Mouse (Mus musculus) left cerebral cortex, adult 2 months (tissue): Measurements from ENCODE around the gene Rnf220. TPM values are rescaled to one million over a fixed set of nuclear protein-coding genes. Genes with fewer than 3 reads are reported as not detected.

ENCODE experiments used
- DNase-seq, 2 experiments: peaks; one replicate each; pipeline ENCODE4 v3.0.0; 2021 to 2022; ENCODE audit warnings: low spot score in 2 of 2, mixed read lengths in 1 of 2; ENCODE audit errors: extremely low spot score in 1 of 2
- H3K27ac ChIP-seq: fragments of 200-600 bp; 2 replicates; pipeline ENCODE4 v1.8.1; 2022
- H3K4me3 ChIP-seq: fragments of 200-600 bp; 2 replicates; pipeline ENCODE4 v1.8.1; 2022
- CTCF ChIP-seq: fragments of 200-600 bp; IDR thresholded peaks from 2 replicates; pipeline ENCODE4 v1.8.1; 2022; ENCODE audit warnings: antibody characterized with exemption, mild to moderate bottlenecking, moderate library complexity
- intact Hi-C: fragments of 180-260 bp; cut with DNase I; formaldehyde crosslinking; loops from one replicate; pipeline ENCODE4 v1.15.1; 2025
- total RNA-seq, 2 experiments: library from RNA; stranded (reverse); gene quantifications; 2 replicates each; pipeline ENCODE4 v1.2.3; 2021

Gene Rnf220
- total RNA-seq, 2 experiments from 2014 or later: 192 to 199 TPM

DNA sequence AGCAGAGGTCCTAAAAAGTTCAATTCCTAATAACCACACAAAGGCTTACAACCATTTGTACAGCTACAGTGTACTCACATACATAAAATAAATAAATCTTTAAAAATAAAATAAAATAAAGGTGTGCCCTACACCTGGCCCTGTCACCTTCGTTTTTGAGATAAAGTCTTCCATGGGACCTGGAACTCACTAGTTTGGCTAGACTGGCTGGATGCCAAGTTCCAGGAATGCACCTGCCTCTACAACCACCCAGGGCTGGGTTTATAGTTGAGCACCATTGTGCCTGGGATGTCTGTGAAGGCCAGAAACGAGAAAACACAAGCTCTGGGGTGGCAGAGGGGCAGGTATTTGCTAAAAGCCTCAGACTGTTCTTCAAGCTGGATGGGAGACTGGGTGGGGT is 257.7 kb downstream of the Rnf220 start:
- TF ChIP-seq CTCF: no peak
- H3K4me3 ChIP-seq: no peak overlapping the region
- intact Hi-C loops: no loop called here
- H3K27ac ChIP-seq: no peak overlapping the region
- no peak for DNase-seq

DNA sequence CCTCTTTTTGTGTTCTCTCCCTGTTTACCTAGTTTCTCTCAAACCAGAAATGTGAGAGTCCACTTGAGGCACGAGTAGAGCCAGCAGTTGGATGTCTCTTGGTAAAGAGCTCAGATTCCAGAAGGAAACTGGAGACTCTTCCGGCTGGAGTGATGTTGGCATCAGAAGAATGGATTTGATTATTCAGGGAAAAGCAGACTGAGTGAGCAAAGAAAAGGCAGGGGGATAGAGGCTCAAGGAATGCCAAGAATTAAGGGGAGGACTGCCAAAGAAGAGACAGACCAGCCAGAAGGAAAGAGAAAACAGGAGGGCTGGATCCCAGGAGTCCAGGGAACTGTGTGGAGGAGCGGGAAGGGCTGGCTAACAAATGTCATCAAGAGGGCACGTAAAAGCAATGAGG is 261.0 kb downstream of the Rnf220 start:
- TF ChIP-seq CTCF: no peak
- H3K27ac ChIP-seq: no peak overlapping the region
- intact Hi-C loops: no loop called here
- H3K4me3 ChIP-seq: no peak overlapping the region
- no peak for DNase-seq

DNA sequence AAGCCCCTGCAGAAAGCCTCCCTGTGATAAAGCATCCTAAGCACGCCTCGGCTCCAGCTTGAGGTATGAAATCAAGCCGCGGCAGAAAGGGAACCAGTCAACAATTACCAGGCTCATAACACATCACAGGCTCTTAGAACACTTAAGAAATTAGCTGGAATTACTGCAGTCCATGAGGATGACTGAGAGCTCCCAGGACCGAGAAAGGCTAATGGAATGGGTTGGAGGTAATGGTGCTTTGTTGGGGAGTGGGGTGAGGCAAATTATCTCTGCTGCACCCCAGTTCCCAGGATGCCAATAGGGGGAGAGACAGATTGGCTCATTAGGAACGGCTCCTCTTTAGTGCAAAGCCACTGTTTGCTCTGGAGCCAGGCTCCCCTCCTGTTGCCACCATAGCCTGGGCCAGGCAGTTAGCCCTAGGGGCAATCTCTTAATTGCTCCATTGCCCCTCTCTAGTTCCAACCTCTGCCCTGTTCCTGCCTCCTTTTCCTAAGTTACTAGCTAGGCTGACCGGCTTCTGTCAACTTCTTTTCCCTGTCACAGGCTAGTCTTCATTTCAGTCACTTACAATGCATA is 262.6 kb downstream of the Rnf220 start:
- intact Hi-C loops: no loop called here
- Histone ChIP-seq H3K27ac (no peak overlapping the region), H3K4me3 (no peak overlapping the region)
- TF ChIP-seq CTCF: no peak
- DNase-seq: no peak

DNA sequence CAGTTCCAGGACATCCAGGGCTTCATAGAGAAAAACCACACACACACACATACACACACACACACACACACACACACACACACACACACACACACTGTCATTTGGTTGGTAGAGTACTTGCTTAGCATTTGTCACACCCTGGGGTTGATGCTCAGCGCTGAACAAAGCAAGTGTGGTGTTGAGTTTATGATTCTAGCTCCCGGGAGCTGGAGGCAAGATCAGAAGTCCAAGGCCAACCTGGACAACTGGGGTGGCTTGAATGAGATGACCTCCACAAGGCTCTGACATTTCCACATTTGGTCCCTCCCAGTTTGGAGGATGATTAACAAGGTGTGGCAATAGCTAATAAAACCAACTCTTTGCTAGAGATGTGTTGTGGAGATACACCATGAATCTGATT is 265.6 kb downstream of the Rnf220 start:
- no peak for DNase-seq
- intact Hi-C loops: no loop called here
- no peak for TF ChIP-seq CTCF
- Histone ChIP-seq H3K27ac (no peak overlapping the region), H3K4me3 (no peak overlapping the region)

DNA sequence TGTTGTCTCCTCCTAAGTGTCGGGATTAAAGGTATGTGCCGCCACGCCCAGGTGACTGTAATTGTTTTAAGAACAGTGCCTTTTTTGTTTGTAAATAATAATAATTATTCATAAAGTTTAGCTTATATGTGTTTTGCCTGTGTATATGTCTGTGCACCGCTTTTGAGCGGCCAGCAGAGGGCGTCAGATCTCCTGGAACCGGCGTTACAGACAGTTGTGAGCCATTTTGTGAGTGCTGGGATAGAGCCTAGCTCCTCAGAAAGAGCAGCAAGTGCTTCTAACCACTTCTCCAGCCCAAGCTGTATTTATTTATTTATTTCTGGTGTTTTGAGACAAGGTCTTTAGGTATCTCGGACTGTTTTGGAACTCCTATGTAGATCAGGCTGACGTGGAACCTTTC is 266.5 kb downstream of the Rnf220 start:
- TF ChIP-seq CTCF: peak; percentile 40
- Histone ChIP-seq H3K27ac (no peak overlapping the region), H3K4me3 (no peak overlapping the region)
- intact Hi-C loops: no loop called here
- DNase-seq: no peak

DNA sequence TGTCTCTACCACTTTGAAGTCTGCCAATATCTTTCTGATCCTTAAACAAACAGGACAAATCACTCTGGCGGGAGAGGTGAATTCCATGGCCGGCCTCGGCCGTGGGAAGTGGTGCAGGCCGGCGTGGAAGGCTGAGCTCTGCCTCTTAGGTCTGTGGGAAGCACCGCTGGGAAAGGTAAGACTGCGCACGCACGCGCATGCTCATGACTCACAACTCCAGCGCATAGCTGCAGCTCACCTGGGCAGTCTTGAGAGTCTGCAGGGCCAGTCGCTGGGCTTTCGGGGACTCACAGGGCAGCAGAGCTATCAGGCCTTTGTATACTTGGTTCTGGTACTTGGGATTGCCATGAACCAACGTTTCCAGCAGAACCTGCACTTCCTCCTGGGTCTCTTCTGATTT is 267.3 kb downstream of the Rnf220 start:
- TF ChIP-seq CTCF: no peak
- Histone ChIP-seq H3K4me3 (no peak overlapping the region), H3K27ac (no peak overlapping the region)
- intact Hi-C loops: no loop called here
- DNase-seq: no peak

DNA sequence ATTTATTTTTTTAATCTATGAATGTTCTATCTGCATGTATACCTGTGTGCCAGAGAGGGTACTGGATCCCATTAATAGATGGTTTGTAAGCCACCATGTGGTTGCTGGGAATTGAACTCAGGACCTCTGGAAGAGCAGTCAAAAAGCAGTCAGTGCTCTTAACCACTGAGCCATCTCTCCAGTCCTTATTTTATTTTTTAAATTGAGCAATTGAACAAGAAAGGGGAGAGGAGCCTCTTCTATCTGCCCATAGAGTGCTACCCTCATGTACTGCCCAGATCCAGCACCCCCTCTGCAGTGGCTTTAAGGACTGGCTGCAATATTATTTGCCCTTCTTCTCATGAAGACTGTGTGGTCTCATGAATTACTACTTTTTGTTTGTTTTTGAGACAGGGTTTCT is 271.6 kb downstream of the Rnf220 start:
- no peak for TF ChIP-seq CTCF
- intact Hi-C loops: no loop called here
- no peak for DNase-seq
- Histone ChIP-seq H3K4me3 (no peak overlapping the region), H3K27ac (no peak overlapping the region)

DNA sequence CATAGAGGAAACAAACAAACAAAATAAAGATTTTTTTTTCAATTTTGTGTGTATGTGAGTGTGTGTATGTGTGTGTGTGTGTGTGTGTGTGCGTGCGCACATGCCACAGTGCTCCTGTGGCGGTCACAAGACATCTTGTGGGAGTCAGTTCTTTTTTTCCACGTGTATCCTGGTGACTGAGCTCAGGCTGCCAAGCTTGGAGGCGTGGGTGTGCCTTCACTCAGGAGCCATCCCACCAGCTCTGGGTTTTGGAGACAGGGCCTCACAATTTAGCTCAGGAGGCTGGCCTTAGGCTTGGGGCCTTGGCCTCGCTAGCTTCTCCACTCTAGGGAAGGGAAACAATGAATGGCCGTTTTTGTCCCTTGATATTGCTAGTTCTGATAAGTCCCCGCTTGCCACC is 272.7 kb downstream of the Rnf220 start:
- peak overlapping the region; percentile 28; the same call in 1 of the 2 replicates for H3K27ac ChIP-seq

DNA sequence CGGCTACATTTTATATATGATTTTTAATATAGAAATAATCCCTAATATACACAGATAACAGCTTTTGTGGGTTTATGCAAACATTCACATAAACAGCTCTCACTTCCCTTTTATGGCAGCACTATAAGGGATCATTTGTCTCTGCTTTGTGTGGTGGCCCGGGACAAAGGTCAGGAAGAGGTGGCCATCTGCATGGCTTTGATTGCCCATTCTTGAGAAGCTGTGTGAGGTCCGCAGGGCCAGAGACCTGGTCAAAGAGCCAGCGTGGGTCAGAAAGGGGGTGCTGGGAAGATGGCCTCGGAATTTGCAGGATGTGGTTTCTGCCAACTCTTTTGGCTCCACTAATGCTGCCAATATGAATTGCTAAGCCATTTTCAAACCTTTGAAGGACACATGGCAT is 273.9 kb downstream of the Rnf220 start:
- no peak for DNase-seq
- H3K4me3 ChIP-seq: no peak overlapping the region
- TF ChIP-seq CTCF: no peak
- no peak overlapping the region for H3K27ac ChIP-seq
- intact Hi-C loops: no loop called here

More for the DNA sequence above, 272.7 kb downstream of the Rnf220 start:
- TF ChIP-seq CTCF: no peak
- intact Hi-C loops: no loop called here
- no peak for DNase-seq
- no peak overlapping the region for H3K4me3 ChIP-seq

DNA sequence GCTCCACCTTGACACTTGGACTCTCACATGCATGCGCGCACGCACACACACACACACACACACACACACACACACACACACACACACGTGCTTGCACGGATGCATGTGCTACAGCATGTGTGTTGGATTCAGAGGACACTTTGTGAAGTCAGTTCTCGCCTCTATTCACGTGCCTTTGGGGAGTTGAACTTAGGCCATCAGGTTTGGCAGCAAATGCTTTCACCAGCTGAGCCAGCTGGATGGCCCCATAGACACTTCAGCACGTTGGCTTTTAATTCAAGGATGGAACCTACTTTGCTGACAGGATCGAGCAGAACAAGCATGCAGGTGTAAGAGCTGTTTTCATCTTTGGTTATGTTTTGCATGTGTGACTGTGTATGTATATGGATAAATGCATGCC is 275.0 kb downstream of the Rnf220 start:
- intact Hi-C loops: no loop called here
- H3K27ac ChIP-seq: no peak overlapping the region
- no peak for TF ChIP-seq CTCF
- H3K4me3 ChIP-seq: no peak overlapping the region
- DNase-seq: no peak

Other genes starting within 250 kb of the Rnf220 start
- gene Tmem53, start 245.1 kb downstream of the Rnf220 start, total RNA-seq: 1 to 10 TPM; 5.0 to 5.4 TPM
- gene Armh1, start 244.9 kb downstream of the Rnf220 start, total RNA-seq: under 1 TPM in 1 of 2 experiments, not detected in 1; 0.63 TPM
- 100 to 1,000 TPM; 197 to 200 TPM for gene Eri3, start 53.3 kb upstream of the Rnf220 start, total RNA-seq
- 10 to 100 TPM; 37.3 to 42.0 TPM for gene Dmap1, start 185.2 kb upstream of the Rnf220 start, total RNA-seq
- gene Gm12845, start 227.4 kb upstream of the Rnf220 start, total RNA-seq: not detected